Mouse (Mus musculus) T-helper 1 cell (primary cell): ENCODE measurements around the gene Efr3b.

ENCODE experiments used
- in situ Hi-C: fragments of 300-600 bp; cut with MboI, MseI; formaldehyde crosslinking; loops from one replicate; pipeline ENCODE4 v1.15.1; 2025; ENCODE audit warnings: high pct_unique_total_duplicates

Efr3b gene

GRCm38 (mm10) chr12:4038061-4039041, at the start of gene Efr3b:
TSS of gene Efr3b (minus strand) at chr12:4038915.
- in situ Hi-C loops, result loop anchor here (5.0 kb wide), 1 partner anchor 56 kb away; no protein-coding TSS in a partner anchor

- in situ Hi-C loops, result no loop called here
Measured at GRCm38 (mm10) chr12:4083441-4083840, 44.7 kb upstream of the Efr3b start.

GRCm38 (mm10) chr12:4082132-4083001, 43.7 kb upstream of the Efr3b start, which contains the start of gene Dnajc27:
TSS of gene Dnajc27 (plus strand) at chr12:4082583.
- in situ Hi-C loops, result no loop called here

GRCm38 (mm10) chr12:4080311-4080710, 41.6 kb upstream of the Efr3b start:
- in situ Hi-C loops, result no loop called here

GRCm38 (mm10) chr12:4078069-4078468, 39.4 kb upstream of the Efr3b start:
- in situ Hi-C loops, result loop anchor here (5.0 kb wide), 1 partner anchor 151 kb away; no protein-coding TSS in a partner anchor

- in situ Hi-C loops, result loop anchor here (5.0 kb wide), 1 partner anchor 149 kb away; no protein-coding TSS in a partner anchor
Measured at GRCm38 (mm10) chr12:4076383-4076782, 37.7 kb upstream of the Efr3b start.

- in situ Hi-C loops, result loop anchor here (5.0 kb wide), 1 partner anchor 148 kb away; no protein-coding TSS in a partner anchor
Measured at GRCm38 (mm10) chr12:4075407-4075806, 36.7 kb upstream of the Efr3b start.

- in situ Hi-C loops, result loop anchor here (5.0 kb wide), 1 partner anchor 74 kb away; no protein-coding TSS in a partner anchor
Measured at GRCm38 (mm10) chr12:4071671-4072070, 33.0 kb upstream of the Efr3b start.

- in situ Hi-C loops, result no loop called here
Measured at GRCm38 (mm10) chr12:4068551-4068950, 29.8 kb upstream of the Efr3b start.

- in situ Hi-C loops, result no loop called here
Measured at GRCm38 (mm10) chr12:4066681-4067459, 28.2 kb upstream of the Efr3b start.

GRCm38 (mm10) chr12:4065944-4066343, 27.2 kb upstream of the Efr3b start:
- in situ Hi-C loops, result no loop called here

GRCm38 (mm10) chr12:4065498-4065897, 26.8 kb upstream of the Efr3b start:
- in situ Hi-C loops, result no loop called here

GRCm38 (mm10) chr12:4059683-4060082, 21.0 kb upstream of the Efr3b start:
- in situ Hi-C loops, result no loop called here

GRCm38 (mm10) chr12:4058321-4058720, 19.6 kb upstream of the Efr3b start:
- in situ Hi-C loops, result no loop called here

- in situ Hi-C loops, result no loop called here
Measured at GRCm38 (mm10) chr12:4054845-4055244, 16.1 kb upstream of the Efr3b start.

- in situ Hi-C loops, result no loop called here
Measured at GRCm38 (mm10) chr12:4053643-4054042, 14.9 kb upstream of the Efr3b start.

GRCm38 (mm10) chr12:4050861-4051425, 12.2 kb upstream of the Efr3b start:
- in situ Hi-C loops, result no loop called here

GRCm38 (mm10) chr12:4048031-4048430, 9.3 kb upstream of the Efr3b start:
- in situ Hi-C loops, result no loop called here

- in situ Hi-C loops, result no loop called here
Measured at GRCm38 (mm10) chr12:4045992-4046391, 7.3 kb upstream of the Efr3b start.

GRCm38 (mm10) chr12:4042411-4042810, 3.7 kb upstream of the Efr3b start:
- in situ Hi-C loops, result no loop called here

GRCm38 (mm10) chr12:4039046-4039445, 331 bp upstream of the Efr3b start:
- in situ Hi-C loops, result loop anchor here (5.0 kb wide), 1 partner anchor 57 kb away; no protein-coding TSS in a partner anchor
